Mouse (Mus musculus) spleen, adult 2 months (tissue): Measurements from ENCODE around the gene Ccdc74a.

ENCODE experiments used
- CTCF ChIP-seq: fragments of 200-500 bp; IDR thresholded peaks from 2 replicates; pipeline ENCODE4 v1.5.1; 2011; ENCODE audit warnings: mild to moderate bottlenecking, inconsistent platforms; ENCODE audit not compliant: insufficient read depth, insufficient read length, insufficient replicate concordance; ENCODE audit errors: extremely low read depth
- POLR2A ChIP-seq: fragments of 200-500 bp; IDR thresholded peaks from 2 replicates; pipeline ENCODE4 v1.6.1; 2011; ENCODE audit warnings: low read depth, low read length, inconsistent platforms

- TF ChIP-seq CTCF (no peak), POLR2A (no peak)
Measured at GRCm38 (mm10) chr16:17656212-17656871, 10.1 kb downstream of the Ccdc74a start.
